Mouse (Mus musculus): ENCODE measurements at regions not wholly inside any gene's neighbourhood (a gene's known extent, or its start where the extent isn't known, plus 50 kb on each side); places are given as distances from the start of the nearest gene placed in this dataset.
A peak's percentile ranks its signal among the peaks of the same experiment; 100 is the strongest.

DNA sequence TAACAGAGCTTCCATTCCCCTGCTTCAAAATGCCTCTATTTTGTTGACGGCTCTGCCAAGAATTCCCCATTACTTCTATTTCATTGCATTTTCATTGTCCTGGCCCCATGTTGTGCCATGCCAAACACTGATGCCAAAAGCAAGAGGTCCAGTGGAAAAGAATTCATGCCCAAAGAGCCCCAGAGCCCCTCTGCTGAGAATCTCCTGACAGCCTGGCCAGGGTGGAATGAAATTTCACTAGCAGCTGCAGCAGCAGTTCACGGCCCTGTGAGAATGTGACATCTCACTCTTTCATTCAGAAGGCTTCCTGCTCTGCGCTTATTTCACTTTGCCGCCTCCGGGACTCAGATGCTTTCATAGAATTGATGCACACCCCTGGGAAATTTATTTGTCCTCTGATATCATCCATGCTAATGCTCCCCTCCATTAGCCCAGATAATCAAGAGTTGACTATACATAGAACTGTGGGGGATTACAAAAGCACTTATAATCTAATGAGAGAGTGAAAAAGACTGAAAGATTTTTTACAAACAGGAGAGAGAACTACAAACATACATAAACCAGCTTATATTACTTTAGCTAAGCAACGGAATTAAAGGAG is 911.7 kb upstream of the Map3k7 start:
- Histone ChIP-seq H3K9ac (no peak overlapping the region), H3K9me3 (no peaks in the 10 kb centered on the region), H3K4me1 (peaks cover 15% of the 10 kb centered on the region), H3K27ac (peak overlapping the region; percentile 59; the same call in 1 of the 2 replicates), H3K4me3 (replicated peaks) (no peak overlapping the region), H3K27me3 (no peaks in the 10 kb centered on the region), H3K4me2 (no peak overlapping the region), H3K36me3 (replicated peaks) (no peaks in the 10 kb centered on the region)
- ATAC-seq (ENCODE audit: low FRiP score), result peak; percentile 56; the same call in 1 of the 2 replicates
- 47% methylated on average over 6 of the region's 6 CpGs for WGBS

DNA sequence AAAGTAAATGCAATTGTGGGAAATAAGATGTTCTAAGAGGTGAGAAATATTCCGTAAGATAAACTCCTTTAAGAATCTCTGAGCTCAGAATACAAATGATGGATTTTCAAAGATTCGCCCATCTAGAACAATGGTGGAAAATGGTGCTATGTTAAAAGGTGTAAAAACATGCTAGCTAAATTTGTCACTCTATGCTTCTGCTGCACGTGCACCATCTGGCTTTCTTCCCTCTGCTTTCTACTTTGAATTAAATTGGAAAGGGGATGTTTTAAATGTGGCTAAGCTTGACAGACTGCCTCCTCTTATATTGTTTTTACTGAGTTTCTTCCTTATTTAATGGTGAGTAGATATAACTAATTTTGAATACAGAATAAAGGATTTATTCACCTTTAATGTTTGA is 887.7 kb upstream of the Map3k7 start:
- Histone ChIP-seq H3K27me3 (no peaks in the 10 kb centered on the region), H3K36me3 (replicated peaks) (no peaks in the 10 kb centered on the region), H3K4me3 (replicated peaks) (no peak overlapping the region), H3K4me1 (no peaks in the 10 kb centered on the region), H3K9me3 (no peaks in the 10 kb centered on the region), H3K4me2 (no peak overlapping the region), H3K27ac (no peak overlapping the region), H3K9ac (no peak overlapping the region)
- ATAC-seq (ENCODE audit: low FRiP score), result no peak
- WGBS, result 83% methylated on average over 3 of the region's 3 CpGs

DNA sequence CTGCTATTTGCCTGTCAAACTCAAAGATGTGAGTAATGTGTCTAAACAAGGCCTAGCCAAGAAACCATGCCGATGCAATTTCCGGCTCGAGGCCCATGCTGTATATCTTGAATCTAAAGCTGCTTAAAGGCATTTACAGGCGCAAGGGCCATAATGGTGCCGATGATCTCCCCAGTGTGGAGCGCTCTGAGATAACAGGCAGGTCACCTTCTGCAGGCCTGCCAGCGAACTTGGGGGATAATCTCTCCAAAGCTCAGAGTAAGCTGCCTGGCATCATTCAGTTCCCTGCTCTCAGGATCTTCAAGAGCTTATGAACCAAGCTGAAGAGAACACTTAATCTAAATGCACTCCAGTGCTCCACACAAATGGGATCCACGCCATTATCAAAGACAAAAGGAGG is 842.3 kb upstream of the Map3k7 start:
- Histone ChIP-seq H3K36me3 (replicated peaks) (no peaks in the 10 kb centered on the region), H3K27ac (no peak overlapping the region), H3K4me3 (replicated peaks) (no peak overlapping the region), H3K9ac (no peak overlapping the region), H3K4me2 (no peak overlapping the region), H3K4me1 (no peaks in the 10 kb centered on the region), H3K9me3 (no peaks in the 10 kb centered on the region), H3K27me3 (no peaks in the 10 kb centered on the region)
- ATAC-seq (ENCODE audit: low FRiP score), result no peak
- 51% methylated on average over 8 of the region's 8 CpGs for WGBS

- no peak for ATAC-seq (ENCODE audit: low FRiP score)
- H3K4me1 ChIP-seq, result no peaks in the 10 kb centered on the region
- H3K27me3 ChIP-seq, result no peaks in the 10 kb centered on the region
- H3K9ac ChIP-seq, result no peak overlapping the region
- H3K9me3 ChIP-seq, result no peaks in the 10 kb centered on the region
- H3K27ac ChIP-seq, result no peak overlapping the region
- no peak overlapping the region for H3K4me2 ChIP-seq
- WGBS, result 74% methylated on average over 1 of the region's 1 CpGs
- no peak overlapping the region for H3K4me3 ChIP-seq (replicated peaks)
- no peaks in the 10 kb centered on the region for H3K36me3 ChIP-seq (replicated peaks)
Measured at GRCm38 (mm10) chr4:31143166-31143565, 820.7 kb upstream of the Map3k7 start.

- 46% methylated on average over 4 of the region's 4 CpGs for WGBS
- Histone ChIP-seq H3K9ac (no peak overlapping the region), H3K4me2 (no peak overlapping the region), H3K36me3 (replicated peaks) (no peaks in the 10 kb centered on the region), H3K4me3 (replicated peaks) (no peak overlapping the region), H3K27me3 (no peaks in the 10 kb centered on the region), H3K9me3 (no peaks in the 10 kb centered on the region), H3K4me1 (peaks cover 6% of the 10 kb centered on the region; the same call in 1 of the 2 replicates), H3K27ac (no peak overlapping the region)
- ATAC-seq (ENCODE audit: low FRiP score), result peak; percentile 65; the same call in 1 of the 2 replicates
Measured at GRCm38 (mm10) chr4:31167431-31167830, 796.5 kb upstream of the Map3k7 start.

- 87% methylated on average over 4 of the region's 4 CpGs for WGBS
- H3K27me3 ChIP-seq, result no peaks in the 10 kb centered on the region
- H3K36me3 ChIP-seq (replicated peaks), result no peaks in the 10 kb centered on the region
- ATAC-seq (ENCODE audit: low FRiP score), result no peak
- no peaks in the 10 kb centered on the region for H3K9me3 ChIP-seq
- H3K4me3 ChIP-seq (replicated peaks), result no peak overlapping the region
- H3K4me2 ChIP-seq, result no peak overlapping the region
- H3K9ac ChIP-seq, result no peak overlapping the region
- peaks cover 6% of the 10 kb centered on the region; the same call in 1 of the 2 replicates for H3K4me1 ChIP-seq
- no peak overlapping the region for H3K27ac ChIP-seq
Measured at GRCm38 (mm10) chr4:31168357-31168756, 795.5 kb upstream of the Map3k7 start.

DNA sequence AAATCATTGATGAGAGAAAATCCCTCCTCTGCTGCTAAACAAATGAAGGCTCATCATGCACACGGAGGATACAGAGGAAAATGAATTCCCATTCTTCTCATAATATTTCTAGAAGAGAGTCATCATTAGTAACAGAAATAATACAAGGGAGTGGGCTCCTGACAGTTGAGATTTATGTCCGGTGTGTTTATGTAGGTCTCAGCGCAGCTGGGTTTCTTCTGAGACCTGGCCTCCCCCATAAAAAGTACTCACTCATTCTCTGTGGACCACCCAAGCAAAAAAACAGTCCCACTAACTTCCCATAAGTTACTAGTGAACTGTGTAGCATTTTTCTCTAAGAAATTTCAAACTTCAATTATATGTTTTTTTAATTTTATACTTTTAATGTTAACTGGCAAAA is 792.7 kb upstream of the Map3k7 start:
- no peak overlapping the region for H3K9ac ChIP-seq
- H3K4me3 ChIP-seq (replicated peaks), result no peak overlapping the region
- peaks cover 6% of the 10 kb centered on the region; the same call in 1 of the 2 replicates for H3K4me1 ChIP-seq
- no peaks in the 10 kb centered on the region for H3K9me3 ChIP-seq
- whole genome bisulfite sequencing, result 82% methylated on average over 3 of the region's 3 CpGs
- H3K27me3 ChIP-seq, result no peaks in the 10 kb centered on the region
- no peak for ATAC-seq (ENCODE audit: low FRiP score)
- H3K4me2 ChIP-seq, result no peak overlapping the region
- no peak overlapping the region for H3K27ac ChIP-seq
- H3K36me3 ChIP-seq (replicated peaks), result no peaks in the 10 kb centered on the region

GRCm38 (mm10) chr4:31197852-31198251 is 766.0 kb upstream of the Map3k7 start:
- no peaks in the 10 kb centered on the region for H3K9me3 ChIP-seq
- H3K36me3 ChIP-seq (replicated peaks), result no peaks in the 10 kb centered on the region
- no peaks in the 10 kb centered on the region for H3K27me3 ChIP-seq
- H3K4me1 ChIP-seq, result no peaks in the 10 kb centered on the region
- no peak overlapping the region for H3K9ac ChIP-seq
- no peak overlapping the region for H3K27ac ChIP-seq
- no peak overlapping the region for H3K4me2 ChIP-seq
- no peak for ATAC-seq (ENCODE audit: low FRiP score)
- no peak overlapping the region for H3K4me3 ChIP-seq (replicated peaks)

GRCm38 (mm10) chr4:31203286-31203685 is 760.6 kb upstream of the Map3k7 start:
- no peak overlapping the region for H3K4me3 ChIP-seq (replicated peaks)
- H3K27me3 ChIP-seq, result no peaks in the 10 kb centered on the region
- H3K9me3 ChIP-seq, result no peaks in the 10 kb centered on the region
- no peak for ATAC-seq (ENCODE audit: low FRiP score)
- no peak overlapping the region for H3K27ac ChIP-seq
- 77% methylated on average over 3 of the region's 3 CpGs for WGBS
- H3K4me1 ChIP-seq, result no peaks in the 10 kb centered on the region
- no peaks in the 10 kb centered on the region for H3K36me3 ChIP-seq (replicated peaks)
- H3K4me2 ChIP-seq, result no peak overlapping the region
- no peak overlapping the region for H3K9ac ChIP-seq

DNA sequence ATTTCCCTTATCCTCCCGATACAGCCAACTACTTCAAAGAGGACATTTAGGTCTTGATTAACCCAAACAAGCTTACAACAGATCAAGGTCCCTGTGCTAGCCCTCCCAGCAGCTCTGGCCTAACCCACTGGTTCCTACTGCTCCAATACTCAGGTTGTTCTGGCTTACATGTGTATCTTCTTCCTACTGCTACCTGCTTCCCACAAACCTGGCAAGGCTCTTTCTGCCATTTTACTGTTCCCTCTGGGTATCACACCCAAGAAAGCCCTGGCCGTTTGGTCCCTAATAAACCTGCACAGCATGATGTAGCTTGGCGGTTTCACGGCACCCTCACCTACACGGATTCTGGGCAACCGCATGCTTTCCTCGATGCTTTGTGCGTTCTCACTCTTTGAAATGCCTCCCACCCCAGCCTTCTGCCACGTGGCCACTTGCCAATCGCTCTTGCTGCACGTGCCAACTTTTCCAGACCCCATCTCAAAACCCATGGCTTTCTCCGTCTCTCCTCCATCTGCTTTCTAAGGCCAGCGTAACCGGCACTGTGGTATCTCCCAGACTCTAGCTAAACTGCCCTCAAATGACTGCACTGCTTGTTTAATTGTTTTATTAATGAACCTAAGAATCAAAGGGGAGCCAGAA is 758.4 kb upstream of the Map3k7 start:
- no peak overlapping the region for H3K4me3 ChIP-seq (replicated peaks)
- no peaks in the 10 kb centered on the region for H3K27me3 ChIP-seq
- H3K4me2 ChIP-seq, result no peak overlapping the region
- no peaks in the 10 kb centered on the region for H3K36me3 ChIP-seq (replicated peaks)
- H3K4me1 ChIP-seq, result no peaks in the 10 kb centered on the region
- 83% methylated on average over 14 of the region's 14 CpGs for WGBS
- no peaks in the 10 kb centered on the region for H3K9me3 ChIP-seq
- no peak overlapping the region for H3K9ac ChIP-seq
- ATAC-seq (ENCODE audit: low FRiP score), result peak; percentile 61; the same call in 1 of the 2 replicates
- no peak overlapping the region for H3K27ac ChIP-seq

GRCm38 (mm10) chr4:31225741-31226140 is 738.2 kb upstream of the Map3k7 start:
- Histone ChIP-seq H3K9ac (no peak overlapping the region), H3K4me1 (no peaks in the 10 kb centered on the region), H3K27ac (no peak overlapping the region), H3K4me2 (no peak overlapping the region), H3K4me3 (replicated peaks) (no peak overlapping the region), H3K9me3 (no peaks in the 10 kb centered on the region), H3K27me3 (no peaks in the 10 kb centered on the region), H3K36me3 (replicated peaks) (no peaks in the 10 kb centered on the region)
- WGBS, result 70% methylated on average over 2 of the region's 2 CpGs
- no peak for ATAC-seq (ENCODE audit: low FRiP score)

- H3K9ac ChIP-seq, result no peak overlapping the region
- no peak overlapping the region for H3K4me2 ChIP-seq
- H3K27me3 ChIP-seq, result no peaks in the 10 kb centered on the region
- no peak for ATAC-seq (ENCODE audit: low FRiP score)
- H3K36me3 ChIP-seq (replicated peaks), result no peaks in the 10 kb centered on the region
- 79% methylated on average over 3 of the region's 3 CpGs for WGBS
- no peaks in the 10 kb centered on the region for H3K9me3 ChIP-seq
- no peak overlapping the region for H3K4me3 ChIP-seq (replicated peaks)
- H3K4me1 ChIP-seq, result no peaks in the 10 kb centered on the region
- no peak overlapping the region for H3K27ac ChIP-seq
Measured at GRCm38 (mm10) chr4:31268825-31269495, 694.9 kb upstream of the Map3k7 start.

DNA sequence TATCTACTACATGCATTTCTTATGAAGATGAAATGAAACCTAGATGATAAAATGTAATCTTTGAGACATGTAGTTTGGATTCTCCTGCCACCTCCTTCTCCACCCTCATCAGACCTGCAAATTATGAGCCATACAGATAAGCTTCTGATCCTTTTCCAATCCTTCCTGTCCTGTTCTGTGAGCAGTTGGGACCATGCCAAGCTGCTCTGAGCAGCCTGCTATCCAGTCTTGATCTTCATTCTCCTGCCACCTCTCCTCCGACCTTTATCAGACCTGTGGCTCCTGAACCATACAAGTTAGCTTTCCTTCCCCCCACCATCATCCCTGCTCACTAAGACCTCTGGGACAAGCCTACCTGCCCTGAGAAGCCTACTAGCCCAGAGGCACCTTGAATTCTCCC is 689.8 kb upstream of the Map3k7 start:
- Histone ChIP-seq H3K9me3 (no peaks in the 10 kb centered on the region), H3K9ac (no peak overlapping the region)
- ATAC-seq (ENCODE audit: low FRiP score), result no peak

More for the DNA sequence above, 689.8 kb upstream of the Map3k7 start:
- Histone ChIP-seq H3K4me2 (no peak overlapping the region), H3K27me3 (no peaks in the 10 kb centered on the region), H3K4me1 (no peaks in the 10 kb centered on the region), H3K4me3 (replicated peaks) (no peak overlapping the region), H3K27ac (no peak overlapping the region), H3K36me3 (replicated peaks) (no peaks in the 10 kb centered on the region)
- WGBS, result 86% methylated on average over 1 of the region's 1 CpGs
